Mouse (Mus musculus) olfactory bulb, adult 2 months (tissue): ENCODE data around the gene Nol8.

ENCODE experiments used
- CTCF ChIP-seq: fragments of 200-500 bp; IDR thresholded peaks from 2 replicates; pipeline ENCODE4 v1.5.1; 2012; ENCODE audit warnings: low read depth, mild to moderate bottlenecking, low read length, moderate library complexity; ENCODE audit not compliant: insufficient read depth
- POLR2A ChIP-seq: fragments of 200-500 bp; IDR thresholded peaks from 2 replicates; pipeline ENCODE4 v1.6.1; 2012; ENCODE audit warnings: mild to moderate bottlenecking, low read depth, low read length, moderate library complexity; ENCODE audit not compliant: insufficient read depth

- TF ChIP-seq CTCF (no peak), POLR2A (no peak)
These were observed 50.4 kb downstream of the Nol8 start for GRCm38 (mm10) chr13:49703216-49703779.
